In genomic region chr1:161392906-161393305, GRCm38 (mm10) we compare ENCODE assay signal across 35 mouse cellular contexts. TPM values are rescaled to one million over a fixed set of nuclear protein-coding genes. Genes with fewer than 3 reads are reported as not detected.
"Had no signal": no experiment of that assay in that cellular context is flagged by ENCODE, and none has a peak within 500 bp of the region (broad histone marks: within the 10 kb centered on the region; RNA-seq: fewer than 3 reads in every experiment).

No protein-coding gene starts in this region.

- H3K4me3 ChIP-seq: gastrocnemius, adult 2 months; heart, embryonic 10.5 days; heart, embryonic 12.5 days; hindbrain, embryonic 10.5 days; hindbrain, embryonic 12.5 days; intestine, embryonic 15.5 days; layer of hippocampus, adult 2 months; left cerebral cortex, adult 2 months; limb, embryonic 10.5 days; limb, embryonic 12.5 days had no signal

- H3K9me3 ChIP-seq: heart, embryonic 10.5 days; heart, embryonic 12.5 days; hindbrain, embryonic 10.5 days; hindbrain, embryonic 12.5 days; intestine, embryonic 15.5 days; limb, embryonic 10.5 days; limb, embryonic 12.5 days had no signal

- H3K27ac ChIP-seq: gastrocnemius, adult 2 months; heart, embryonic 10.5 days; hindbrain, embryonic 10.5 days; hindbrain, embryonic 12.5 days; hindbrain, embryonic 14.5 days; intestine, embryonic 15.5 days; layer of hippocampus, adult 2 months; left cerebral cortex, adult 2 months; limb, embryonic 10.5 days; limb, embryonic 12.5 days had no signal

- DNase-seq: gastrocnemius, adult 2 months; gastrocnemius, postnatal 10 days; gastrocnemius, postnatal 25 days; heart, postnatal 10 days; heart, postnatal 4 days; kidney, adult 18-20 months; kidney, adult 8-10 months; kidney, postnatal 10 days; kidney, postnatal 25 days; kidney, postnatal 4 days; liver had no signal

- H3K4me2 ChIP-seq: heart, embryonic 12.5 days; hindbrain, embryonic 12.5 days; hindbrain, embryonic 14.5 days; intestine, embryonic 15.5 days; limb, embryonic 12.5 days; liver, embryonic 11.5 days had no signal

- ATAC-seq: hindbrain, embryonic 16.5 days; inflammation-experienced regulatory T-cells, adult 6 months; intestine, embryonic 15.5 days; intestine, postnatal 0 days had no signal

- H3K36me3 ChIP-seq: heart, embryonic 10.5 days; heart, embryonic 12.5 days; hindbrain, embryonic 10.5 days; hindbrain, embryonic 12.5 days; intestine, embryonic 15.5 days; limb, embryonic 10.5 days; limb, embryonic 12.5 days had no signal

- H3K9ac ChIP-seq: heart, embryonic 12.5 days; hindbrain, embryonic 12.5 days; hindbrain, embryonic 14.5 days; intestine, embryonic 15.5 days; limb, embryonic 12.5 days had no signal

- H3K27me3 ChIP-seq: heart, embryonic 12.5 days; hindbrain, embryonic 12.5 days; intestine, embryonic 15.5 days; limb, embryonic 12.5 days had no signal

- H3K4me1 ChIP-seq: heart, embryonic 10.5 days; hindbrain, embryonic 12.5 days; intestine, embryonic 15.5 days had no signal

RNA-seq across cellular contexts. Expression of gene Tnfsf4, which starts 2.3 kb away (rescaled TPM):
- total RNA-seq: gastrocnemius, adult 2 months; gastrocnemius, postnatal 10 days; gastrocnemius, postnatal 25 days; gastrocnemius, postnatal 4 days; granulocyte monocyte progenitor cell, adult 5-6 weeks; heart, adult 8-10 months; heart, postnatal 10 days; heart, postnatal 25 days; layer of hippocampus, adult 2 months; layer of hippocampus, postnatal 10 days; layer of hippocampus, postnatal 25 days; left cerebral cortex, adult 2 months; left cerebral cortex, postnatal 14 days; left cerebral cortex, postnatal 36 days had no signal
- polyA plus RNA-seq: heart, embryonic 10.5 days; heart, embryonic 12.5 days; heart, embryonic 14.5 days; hindbrain, embryonic 10.5 days; hindbrain, embryonic 12.5 days; hindbrain, embryonic 16.5 days; intestine, embryonic 15.5 days; intestine, postnatal 0 days; kidney, embryonic 16.5 days; limb, embryonic 12.5 days; liver, embryonic 11.5 days had no signal
